Mouse (Mus musculus): ENCODE data around the gene Sept6. TPM values are rescaled to one million over a fixed set of nuclear protein-coding genes. Genes with fewer than 3 reads are reported as not detected.
"Not testable (repeated sequence)": the region's sequence is repeated elsewhere in the genome, so short reads cannot be mapped to it uniquely, and the experiment has no call there.

Gene Sept6
- polyA plus RNA-seq, 1 experiment from 2014 or later = 49.3 TPM

DNA sequence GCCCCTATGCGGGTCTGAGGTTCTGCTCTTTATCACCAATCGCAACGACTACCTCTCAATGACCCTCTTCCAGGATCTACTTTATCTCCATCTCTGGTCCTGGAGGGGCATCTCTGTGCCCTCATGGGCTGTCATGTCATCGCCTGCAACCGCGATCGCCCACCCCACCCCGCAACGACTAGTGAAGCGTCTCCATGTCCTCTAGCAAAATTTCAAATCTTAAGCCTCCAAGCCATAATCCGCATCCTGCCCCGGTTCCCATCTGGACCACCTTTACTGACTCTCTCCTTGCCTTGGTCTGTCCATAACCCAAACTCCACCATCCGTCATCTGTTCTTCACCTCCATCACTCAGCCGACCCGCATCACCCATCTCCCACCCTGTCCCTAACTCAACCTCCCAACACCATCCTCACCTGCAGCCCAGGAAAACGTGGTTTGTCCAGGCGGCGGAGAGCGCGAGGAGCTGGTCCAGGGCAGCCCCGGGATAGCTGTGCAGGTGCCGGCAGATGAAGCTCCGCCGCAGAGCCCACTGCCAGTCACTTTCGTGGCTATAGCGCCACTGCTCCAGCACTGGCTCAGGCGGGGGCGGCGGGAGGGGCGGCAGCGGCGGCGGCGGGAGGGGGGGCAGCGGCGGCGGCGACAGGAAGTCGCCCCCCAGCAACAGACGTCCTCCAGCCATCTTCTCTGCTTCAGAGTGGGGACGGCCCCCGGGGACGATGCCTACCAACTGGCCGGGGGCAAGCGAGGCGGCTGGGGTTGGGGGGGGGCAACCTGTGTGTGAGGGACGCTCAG is 89.1 kb downstream of the Sept6 start, which contains the start of gene Nkrf:
Gene Nkrf (minus strand): TSS at position 579 of the 794 bp plus-strand sequence.
- no peaks in the 10 kb centered on the region for H3K4me1 ChIP-seq (ENCODE audit: control insufficient read depth, insufficient read depth, low read length)
- DNase-seq (ENCODE audit: low spot score) = peak; percentile 37
- H3K36me3 ChIP-seq (ENCODE audit: control insufficient read depth, insufficient read depth, low read length) = no peaks in the 10 kb centered on the region
- peak within 1 kb of the TSS; percentile 74 for H3K9ac ChIP-seq (ENCODE audit: low read length)
- H3K27ac ChIP-seq (ENCODE audit: low read depth, low read length) = peak within 1 kb of the TSS; percentile 72
- no peaks in the 10 kb centered on the region for H3K9me3 ChIP-seq (replicated peaks; ENCODE audit: control insufficient read depth, low read length)
- H3K4me2 ChIP-seq (ENCODE audit: low read length) = peak within 1 kb of the TSS; percentile 54
- WGBS = 33% methylated on average over 44 of the region's 47 CpGs
- H3K27me3 ChIP-seq (replicated peaks; ENCODE audit: control insufficient read depth, insufficient read depth, low read length) = no peaks in the 10 kb centered on the region
- peak; percentile 81 for ATAC-seq
- peak within 1 kb of the TSS; percentile 50 for H3K4me3 ChIP-seq (ENCODE audit: low read depth, low read length)

- H3K4me1 ChIP-seq (ENCODE audit: control insufficient read depth, insufficient read depth, low read length) = no peaks in the 10 kb centered on the region
- 45% methylated on average over 3 of the region's 3 CpGs for WGBS
- H3K27me3 ChIP-seq (replicated peaks; ENCODE audit: control insufficient read depth, insufficient read depth, low read length) = no peaks in the 10 kb centered on the region
- H3K9me3 ChIP-seq (replicated peaks; ENCODE audit: control insufficient read depth, low read length) = no peaks in the 10 kb centered on the region
- no peak for DNase-seq (ENCODE audit: low spot score)
- ATAC-seq = no peak
- peak overlapping the region; percentile 74 for H3K9ac ChIP-seq (ENCODE audit: low read length)
- peak overlapping the region; percentile 54 for H3K4me2 ChIP-seq (ENCODE audit: low read length)
- H3K27ac ChIP-seq (ENCODE audit: low read depth, low read length) = peak overlapping the region; percentile 29; the same call in 1 of the 2 replicates
- H3K4me3 ChIP-seq (ENCODE audit: low read depth, low read length) = peak overlapping the region; percentile 50
- no peaks in the 10 kb centered on the region for H3K36me3 ChIP-seq (ENCODE audit: control insufficient read depth, insufficient read depth, low read length)
Measured at GRCm38 (mm10) chrX:36901655-36902054, 89.9 kb downstream of the Sept6 start.

GRCm38 (mm10) chrX:36898931-36899330 is 92.7 kb downstream of the Sept6 start:
- not testable (repeated sequence) for H3K27me3 ChIP-seq (replicated peaks; ENCODE audit: control insufficient read depth, insufficient read depth, low read length); H3K4me2 ChIP-seq (ENCODE audit: low read length); H3K4me3 ChIP-seq (ENCODE audit: low read depth, low read length); ATAC-seq; H3K27ac ChIP-seq (ENCODE audit: low read depth, low read length); H3K9ac ChIP-seq (ENCODE audit: low read length); H3K36me3 ChIP-seq (ENCODE audit: control insufficient read depth, insufficient read depth, low read length); H3K4me1 ChIP-seq (ENCODE audit: control insufficient read depth, insufficient read depth, low read length); H3K9me3 ChIP-seq (replicated peaks; ENCODE audit: control insufficient read depth, low read length)
- DNase-seq (ENCODE audit: low spot score) = peak; percentile 8
- 14% methylated on average over 1 of the region's 1 CpGs for WGBS

GRCm38 (mm10) chrX:36884719-36885118 is 106.9 kb downstream of the Sept6 start:
- no peak for DNase-seq (ENCODE audit: low spot score)
- ATAC-seq = no peak
- no peak overlapping the region for H3K9ac ChIP-seq (ENCODE audit: low read length)
- H3K4me2 ChIP-seq (ENCODE audit: low read length) = no peak overlapping the region
- no peaks in the 10 kb centered on the region for H3K27me3 ChIP-seq (replicated peaks; ENCODE audit: control insufficient read depth, insufficient read depth, low read length)
- H3K4me3 ChIP-seq (ENCODE audit: low read depth, low read length) = no peak overlapping the region
- no peaks in the 10 kb centered on the region for H3K4me1 ChIP-seq (ENCODE audit: control insufficient read depth, insufficient read depth, low read length)
- 88% methylated on average over 1 of the region's 1 CpGs for WGBS
- H3K27ac ChIP-seq (ENCODE audit: low read depth, low read length) = no peak overlapping the region
- peaks cover 19% of the 10 kb centered on the region; the same call in 1 of the 2 replicates for H3K36me3 ChIP-seq (ENCODE audit: control insufficient read depth, insufficient read depth, low read length)
- H3K9me3 ChIP-seq (replicated peaks; ENCODE audit: control insufficient read depth, low read length) = no peaks in the 10 kb centered on the region

GRCm38 (mm10) chrX:36874704-36875128 is 116.9 kb downstream of the Sept6 start:
- Histone ChIP-seq H3K27ac (ENCODE audit: low read depth, low read length) (peak overlapping the region; percentile 72; the same call in 1 of the 2 replicates), H3K4me3 (ENCODE audit: low read depth, low read length) (peak overlapping the region; percentile 59), H3K4me1 (ENCODE audit: control insufficient read depth, insufficient read depth, low read length) (no peaks in the 10 kb centered on the region), H3K27me3 (replicated peaks; ENCODE audit: control insufficient read depth, insufficient read depth, low read length) (no peaks in the 10 kb centered on the region), H3K9me3 (replicated peaks; ENCODE audit: control insufficient read depth, low read length) (no peaks in the 10 kb centered on the region), H3K36me3 (ENCODE audit: control insufficient read depth, insufficient read depth, low read length) (no peaks in the 10 kb centered on the region), H3K9ac (ENCODE audit: low read length) (peak overlapping the region; percentile 77), H3K4me2 (ENCODE audit: low read length) (peak overlapping the region; percentile 61)
- WGBS = 30% methylated on average over 35 of the region's 36 CpGs
- ATAC-seq = peak; percentile 50
- peak; percentile 16 for DNase-seq (ENCODE audit: low spot score)

DNA sequence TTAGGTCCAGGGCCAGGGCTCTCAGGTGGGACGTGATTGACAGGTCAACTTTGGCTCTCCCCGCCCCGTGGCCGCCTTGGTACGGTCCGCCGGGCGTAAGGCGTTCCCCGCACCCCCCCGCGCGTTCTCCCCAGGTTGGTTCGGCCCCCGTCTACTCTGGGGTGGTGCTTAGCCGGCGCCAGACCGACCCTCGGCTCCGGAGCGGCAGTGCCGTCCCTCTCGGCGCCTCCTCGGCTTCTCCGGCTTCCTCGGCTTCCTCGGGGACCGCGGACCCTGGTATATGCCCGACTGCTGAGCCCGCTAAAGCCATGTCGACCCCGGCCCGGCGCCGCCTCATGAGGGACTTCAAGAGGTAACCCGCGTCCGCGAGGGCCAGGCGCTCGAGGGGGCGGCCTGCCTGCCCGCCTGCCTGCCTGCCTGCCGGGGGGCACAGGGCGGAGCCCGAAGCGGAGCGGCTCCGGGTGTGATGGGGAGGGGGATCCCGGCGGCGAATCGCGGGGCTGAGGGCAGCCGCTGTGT is 117.4 kb downstream of the Sept6 start:
- peak; percentile 99 for ATAC-seq

DNA sequence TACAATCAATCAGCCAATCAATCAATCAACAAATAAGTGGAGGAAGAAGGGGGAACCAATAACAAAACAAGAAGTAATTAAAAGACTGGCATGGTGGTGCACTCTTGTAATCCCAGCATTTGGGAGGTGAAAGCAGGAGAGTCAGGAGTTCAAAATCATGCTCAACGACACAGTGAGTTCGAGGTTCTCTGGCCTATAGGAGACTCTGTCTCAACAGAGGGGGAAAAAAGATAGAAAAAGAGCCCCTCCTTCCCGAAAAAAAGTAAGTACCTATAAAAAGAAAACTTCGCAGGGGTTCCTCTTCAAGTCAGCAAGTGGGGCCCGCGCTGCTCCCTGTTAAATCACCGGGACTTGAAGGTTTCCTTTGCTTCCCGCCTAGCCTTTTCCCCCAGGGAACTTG is 117.8 kb downstream of the Sept6 start, which contains the start of the genes Ube2a and C330007P06Rik:
Gene Ube2a (plus strand): TSS at position 136 of the 400 bp plus-strand sequence.
Gene C330007P06Rik (minus strand): TSS at position 347 of the 400 bp plus-strand sequence.
- Histone ChIP-seq H3K27ac (ENCODE audit: low read depth, low read length) (peak within 1 kb of the TSS; percentile 72; the same call in 1 of the 2 replicates), H3K27me3 (replicated peaks; ENCODE audit: control insufficient read depth, insufficient read depth, low read length) (no peaks in the 10 kb centered on the region), H3K36me3 (ENCODE audit: control insufficient read depth, insufficient read depth, low read length) (no peaks in the 10 kb centered on the region), H3K4me1 (ENCODE audit: control insufficient read depth, insufficient read depth, low read length) (no peaks in the 10 kb centered on the region), H3K4me3 (ENCODE audit: low read depth, low read length) (peak within 1 kb of the TSS; percentile 59), H3K4me2 (ENCODE audit: low read length) (peak within 1 kb of the TSS; percentile 61), H3K9me3 (replicated peaks; ENCODE audit: control insufficient read depth, low read length) (no peaks in the 10 kb centered on the region), H3K9ac (ENCODE audit: low read length) (peak within 1 kb of the TSS; percentile 77)
- ATAC-seq (peak; percentile 19), DNase-seq (ENCODE audit: low spot score) (no peak)
- WGBS = 40% methylated on average over 8 of the region's 8 CpGs

More for the DNA sequence above, 117.4 kb downstream of the Sept6 start:
- Histone ChIP-seq H3K27ac (ENCODE audit: low read depth, low read length) (peak overlapping the region; percentile 72; the same call in 1 of the 2 replicates), H3K4me3 (ENCODE audit: low read depth, low read length) (peak overlapping the region; percentile 59), H3K9ac (ENCODE audit: low read length) (peak overlapping the region; percentile 77), H3K27me3 (replicated peaks; ENCODE audit: control insufficient read depth, insufficient read depth, low read length) (no peaks in the 10 kb centered on the region), H3K4me2 (ENCODE audit: low read length) (peak overlapping the region; percentile 61), H3K4me1 (ENCODE audit: control insufficient read depth, insufficient read depth, low read length) (no peaks in the 10 kb centered on the region), H3K36me3 (ENCODE audit: control insufficient read depth, insufficient read depth, low read length) (no peaks in the 10 kb centered on the region), H3K9me3 (replicated peaks; ENCODE audit: control insufficient read depth, low read length) (no peaks in the 10 kb centered on the region)
- WGBS = 28% methylated on average over 54 of the region's 57 CpGs
- peak; percentile 82 for DNase-seq (ENCODE audit: low spot score)

DNA sequence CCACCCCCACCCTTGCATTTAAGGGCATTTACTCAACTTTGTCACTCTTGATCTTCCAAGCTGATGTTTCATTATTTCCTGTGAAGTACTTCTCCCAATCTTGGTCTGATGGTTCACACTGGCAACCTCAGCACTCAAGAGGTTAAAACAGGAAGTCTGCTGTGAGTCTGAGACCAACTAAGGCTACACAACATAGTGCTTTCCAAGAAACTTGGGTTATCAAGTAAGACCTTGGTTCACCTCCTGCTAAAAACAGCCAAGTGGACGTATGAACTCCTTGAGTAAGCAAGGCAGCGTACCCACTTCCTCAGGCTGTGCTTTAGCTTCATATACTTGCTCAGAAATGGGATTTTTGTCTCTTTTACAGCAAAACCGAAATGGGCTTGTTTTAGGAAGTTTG is 121.2 kb downstream of the Sept6 start:
- Histone ChIP-seq H3K4me3 (ENCODE audit: low read depth, low read length) (no peak overlapping the region), H3K9ac (ENCODE audit: low read length) (no peak overlapping the region), H3K4me2 (ENCODE audit: low read length) (no peak overlapping the region), H3K36me3 (ENCODE audit: control insufficient read depth, insufficient read depth, low read length) (no peaks in the 10 kb centered on the region), H3K27me3 (replicated peaks; ENCODE audit: control insufficient read depth, insufficient read depth, low read length) (no peaks in the 10 kb centered on the region), H3K27ac (ENCODE audit: low read depth, low read length) (no peak overlapping the region), H3K9me3 (replicated peaks; ENCODE audit: control insufficient read depth, low read length) (no peaks in the 10 kb centered on the region), H3K4me1 (ENCODE audit: control insufficient read depth, insufficient read depth, low read length) (no peaks in the 10 kb centered on the region)
- 78% methylated on average over 3 of the region's 3 CpGs for WGBS
- ATAC-seq (no peak), DNase-seq (ENCODE audit: low spot score) (no peak)

All from forebrain, embryonic 14.5 days (tissue).